Mouse (Mus musculus): Measurements from ENCODE around the gene Il1r2. TPM values are rescaled to one million over a fixed set of nuclear protein-coding genes. Genes with fewer than 3 reads are reported as not detected.
A peak's percentile ranks its signal among the peaks of the same experiment; 100 is the strongest.

The Il1r2 gene
- polyA plus RNA-seq, 1 experiment from 2014 or later, result 1.6 TPM

- Histone ChIP-seq H3K9ac (no peak overlapping the region), H3K9me3 (no peaks in the 10 kb centered on the region), H3K4me1 (no peaks in the 10 kb centered on the region), H3K27me3 (no peaks in the 10 kb centered on the region; the same call in 1 of the 2 replicates), H3K27ac (no peak overlapping the region), H3K4me3 (no peak overlapping the region), H3K36me3 (no peaks in the 10 kb centered on the region), H3K4me2 (replicated peaks) (no peak overlapping the region)
- WGBS, result 85% methylated on average over 8 of the region's 8 CpGs
- ATAC-seq (ENCODE audit: low FRiP score, low read depth), result no peak
These were observed 9.4 kb upstream of the Il1r2 start for GRCm38 (mm10) chr1:40064508-40064907.

DNA sequence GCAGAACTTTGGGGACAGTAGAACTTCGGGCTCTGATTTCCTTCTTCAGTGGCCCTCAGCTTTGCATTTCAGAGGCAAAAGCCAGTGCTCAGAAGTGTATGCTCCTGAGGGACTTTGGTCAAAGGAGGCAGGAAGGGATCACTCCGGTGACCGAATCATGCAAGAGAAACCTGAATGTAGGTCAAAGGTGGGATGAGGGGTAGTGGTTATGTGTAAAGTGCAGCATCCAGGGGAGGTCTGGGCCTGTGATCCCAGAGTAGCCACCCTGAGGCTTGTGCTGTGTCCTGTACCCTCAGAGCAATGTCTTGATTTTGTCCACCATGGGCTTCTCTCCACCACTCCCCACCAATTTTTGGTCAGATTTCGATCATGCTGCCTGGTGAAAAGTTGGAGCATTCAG lies 1.3 kb upstream of the Il1r2 start:
- no peak overlapping the region for H3K27ac ChIP-seq
- no peaks in the 10 kb centered on the region for H3K36me3 ChIP-seq
- no peaks in the 10 kb centered on the region for H3K4me1 ChIP-seq
- no peak for ATAC-seq (ENCODE audit: low FRiP score, low read depth)
- H3K4me3 ChIP-seq, result no peak overlapping the region
- no peak overlapping the region for H3K9ac ChIP-seq
- H3K4me2 ChIP-seq (replicated peaks), result no peak overlapping the region
- H3K27me3 ChIP-seq, result no peaks in the 10 kb centered on the region
- WGBS, result 74% methylated on average over 4 of the region's 4 CpGs
- no peaks in the 10 kb centered on the region for H3K9me3 ChIP-seq

DNA sequence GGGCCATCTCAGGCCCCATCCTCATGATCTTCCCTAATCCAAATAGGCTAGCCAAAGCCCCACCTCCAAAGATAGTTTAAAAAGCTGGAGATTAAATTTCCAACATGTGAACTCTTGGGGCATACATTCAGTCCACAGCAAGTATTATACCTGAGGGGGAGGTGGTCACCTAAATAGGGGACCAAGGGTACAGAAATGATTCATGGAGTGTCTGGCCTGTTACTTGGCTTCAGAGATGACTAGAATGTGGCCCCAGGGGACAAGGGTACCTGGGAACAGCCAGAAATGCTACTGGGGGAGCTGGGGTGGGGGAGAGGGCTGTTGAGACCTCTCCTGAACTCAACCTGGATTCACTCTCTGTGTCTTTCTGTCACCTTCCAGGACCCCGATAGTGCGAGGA lies 3.4 kb downstream of the Il1r2 start:
- H3K4me2 ChIP-seq (replicated peaks), result no peak overlapping the region
- no peak for ATAC-seq (ENCODE audit: low FRiP score, low read depth)
- no peak overlapping the region for H3K27ac ChIP-seq
- no peak overlapping the region for H3K4me3 ChIP-seq
- no peak overlapping the region for H3K9ac ChIP-seq
- no peaks in the 10 kb centered on the region for H3K4me1 ChIP-seq
- H3K27me3 ChIP-seq, result no peaks in the 10 kb centered on the region
- H3K36me3 ChIP-seq, result no peaks in the 10 kb centered on the region
- H3K9me3 ChIP-seq, result no peaks in the 10 kb centered on the region
- WGBS, result 83% methylated on average over 2 of the region's 2 CpGs

- Histone ChIP-seq H3K27ac (no peak overlapping the region), H3K4me3 (no peak overlapping the region), H3K9me3 (no peaks in the 10 kb centered on the region), H3K27me3 (peaks cover 8% of the 10 kb centered on the region; the same call in 1 of the 2 replicates), H3K9ac (no peak overlapping the region), H3K4me2 (replicated peaks) (no peak overlapping the region), H3K36me3 (no peaks in the 10 kb centered on the region), H3K4me1 (peaks cover 4% of the 10 kb centered on the region)
- ATAC-seq (ENCODE audit: low FRiP score, low read depth), result no peak
- 51% methylated on average over 2 of the region's 2 CpGs for WGBS
These were observed 7.2 kb downstream of the Il1r2 start for GRCm38 (mm10) chr1:40081041-40081440.

- WGBS, result 52% methylated on average over 3 of the region's 3 CpGs
- Histone ChIP-seq H3K9me3 (no peaks in the 10 kb centered on the region), H3K4me1 (peaks cover 6% of the 10 kb centered on the region), H3K27me3 (peaks cover 11% of the 10 kb centered on the region; the same call in 1 of the 2 replicates), H3K4me2 (replicated peaks) (no peak overlapping the region), H3K9ac (no peak overlapping the region), H3K4me3 (no peak overlapping the region), H3K27ac (no peak overlapping the region), H3K36me3 (no peaks in the 10 kb centered on the region)
- ATAC-seq (ENCODE audit: low FRiP score, low read depth), result no peak
These were observed 10.5 kb downstream of the Il1r2 start for GRCm38 (mm10) chr1:40084386-40084785.

GRCm38 (mm10) chr1:40085403-40086182 lies 11.7 kb downstream of the Il1r2 start:
- 4% methylated on average over 25 of the region's 25 CpGs for WGBS
- peaks cover 11% of the 10 kb centered on the region; the same call in 1 of the 2 replicates for H3K27me3 ChIP-seq
- H3K27ac ChIP-seq, result no peak overlapping the region
- no peaks in the 10 kb centered on the region for H3K36me3 ChIP-seq
- H3K9ac ChIP-seq, result peak overlapping the region; percentile 20
- H3K4me2 ChIP-seq (replicated peaks), result peak overlapping the region; percentile 72
- peak; percentile 75 for ATAC-seq (ENCODE audit: low FRiP score, low read depth)
- H3K4me1 ChIP-seq, result peaks cover 6% of the 10 kb centered on the region
- H3K4me3 ChIP-seq, result peak overlapping the region; percentile 44
- no peaks in the 10 kb centered on the region for H3K9me3 ChIP-seq

GRCm38 (mm10) chr1:40091160-40091559 lies 17.3 kb downstream of the Il1r2 start:
- Histone ChIP-seq H3K27ac (no peak overlapping the region), H3K9ac (no peak overlapping the region), H3K36me3 (no peaks in the 10 kb centered on the region), H3K27me3 (peaks cover 4% of the 10 kb centered on the region; the same call in 1 of the 2 replicates), H3K4me1 (peaks cover under 1% of the 10 kb centered on the region), H3K9me3 (no peaks in the 10 kb centered on the region), H3K4me3 (no peak overlapping the region), H3K4me2 (replicated peaks) (no peak overlapping the region)
- no peak for ATAC-seq (ENCODE audit: low FRiP score, low read depth)
- WGBS, result 85% methylated on average over 9 of the region's 9 CpGs

GRCm38 (mm10) chr1:40092541-40092940 lies 18.7 kb downstream of the Il1r2 start:
- Histone ChIP-seq H3K27ac (no peak overlapping the region), H3K36me3 (no peaks in the 10 kb centered on the region), H3K4me3 (no peak overlapping the region), H3K9ac (no peak overlapping the region), H3K9me3 (no peaks in the 10 kb centered on the region), H3K4me1 (no peaks in the 10 kb centered on the region), H3K4me2 (replicated peaks) (no peak overlapping the region), H3K27me3 (no peaks in the 10 kb centered on the region)
- WGBS, result 68% methylated on average over 6 of the region's 6 CpGs
- ATAC-seq (ENCODE audit: low FRiP score, low read depth), result no peak

DNA sequence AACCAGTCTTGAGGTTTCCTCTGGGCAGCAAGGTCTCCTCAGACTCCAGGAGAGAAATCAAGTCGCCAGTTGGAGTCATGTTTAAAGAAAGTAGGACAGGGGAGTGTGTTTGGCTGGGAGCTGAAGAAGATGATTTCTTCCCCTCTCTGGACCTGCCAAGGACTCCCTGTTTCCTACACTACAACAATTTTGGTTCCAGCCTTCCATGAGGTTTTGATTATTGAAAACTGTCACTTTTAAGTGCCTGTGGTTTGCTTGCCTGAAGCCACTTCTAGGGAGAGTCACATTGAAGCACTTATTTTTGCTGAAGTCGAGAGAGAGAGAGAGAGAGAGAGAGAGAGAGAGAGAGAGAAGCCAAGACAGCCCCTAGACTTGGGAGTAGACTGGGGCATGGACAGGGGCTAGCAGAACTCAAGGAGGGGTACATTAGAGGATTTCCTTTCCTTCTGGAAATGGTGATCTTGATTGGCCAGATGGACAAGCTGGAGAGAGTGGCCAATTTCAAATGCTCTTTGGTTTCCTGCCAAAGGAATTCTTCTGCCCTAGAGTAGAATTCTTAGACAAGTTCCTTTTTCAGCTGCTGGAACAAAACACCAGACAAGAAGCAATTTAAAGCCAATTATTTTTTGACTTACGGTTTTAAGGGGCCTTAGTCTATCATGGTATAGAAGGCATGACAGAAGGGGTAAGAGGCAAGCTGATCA lies 20.9 kb downstream of the Il1r2 start:
- no peak for ATAC-seq (ENCODE audit: low FRiP score, low read depth)
- H3K36me3 ChIP-seq, result no peaks in the 10 kb centered on the region
- no peaks in the 10 kb centered on the region for H3K4me1 ChIP-seq
- no peaks in the 10 kb centered on the region for H3K9me3 ChIP-seq
- WGBS, result 47% methylated on average over 3 of the region's 3 CpGs
- no peak overlapping the region for H3K4me3 ChIP-seq
- H3K4me2 ChIP-seq (replicated peaks), result no peak overlapping the region
- H3K27me3 ChIP-seq, result no peaks in the 10 kb centered on the region
- H3K27ac ChIP-seq, result no peak overlapping the region
- H3K9ac ChIP-seq, result no peak overlapping the region

DNA sequence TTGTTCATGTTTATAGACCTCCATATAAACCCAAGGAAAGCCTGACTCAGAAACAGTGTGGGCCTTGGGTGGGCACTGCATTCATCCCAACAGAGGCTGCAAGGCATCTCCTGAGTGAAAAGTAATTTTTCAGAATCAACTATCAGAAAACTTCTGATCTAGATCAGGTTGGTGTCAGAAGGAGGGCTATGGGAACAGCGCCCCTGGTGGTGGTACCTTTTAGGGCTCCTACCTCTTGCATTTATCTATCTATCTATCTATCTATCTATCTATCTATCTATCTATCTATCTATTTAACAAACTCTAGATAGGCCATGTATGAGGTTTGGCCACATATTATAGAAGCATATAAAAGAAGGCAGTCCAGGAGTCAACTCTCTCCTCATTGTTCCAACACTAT lies 21.7 kb downstream of the Il1r2 start:
- no peak for ATAC-seq (ENCODE audit: low FRiP score, low read depth)
- H3K9ac ChIP-seq, result no peak overlapping the region
- WGBS, result 19% methylated on average over 1 of the region's 1 CpGs

DNA sequence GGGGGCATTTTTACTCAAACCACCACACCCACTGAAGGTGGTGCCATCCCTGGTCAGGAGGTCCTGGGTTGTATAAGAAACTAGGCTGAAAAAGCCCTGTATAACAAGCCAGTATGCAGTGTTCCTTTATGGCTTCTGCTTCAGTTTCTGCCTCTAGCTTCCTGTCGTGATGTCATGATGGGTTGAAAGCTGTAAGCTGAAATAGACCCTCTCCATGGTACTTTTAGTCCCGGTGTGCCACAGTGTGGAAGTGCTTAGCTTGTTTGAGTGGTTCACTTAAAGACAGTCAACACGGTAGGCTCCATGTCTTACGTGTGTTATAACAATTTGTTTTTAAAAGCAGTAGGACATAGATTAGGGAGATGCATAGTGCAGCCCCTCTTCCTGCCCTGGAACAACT lies 32.4 kb downstream of the Il1r2 start:
- H3K4me2 ChIP-seq (replicated peaks), result no peak overlapping the region
- H3K9ac ChIP-seq, result no peak overlapping the region
- WGBS, result 60% methylated on average over 4 of the region's 4 CpGs
- H3K9me3 ChIP-seq, result no peaks in the 10 kb centered on the region
- 0 out of 2 replicates have a peak, but pooled peaks cover 16% of the 10 kb centered on the region for H3K4me1 ChIP-seq
- no peaks in the 10 kb centered on the region for H3K36me3 ChIP-seq
- H3K27ac ChIP-seq, result no peak overlapping the region
- no peaks in the 10 kb centered on the region for H3K27me3 ChIP-seq
- ATAC-seq (ENCODE audit: low FRiP score, low read depth), result peak; percentile 33; the same call in 1 of the 2 replicates
- no peak overlapping the region for H3K4me3 ChIP-seq

More for the DNA sequence above, 21.7 kb downstream of the Il1r2 start:
- Histone ChIP-seq H3K27ac (no peak overlapping the region), H3K27me3 (no peaks in the 10 kb centered on the region), H3K9me3 (no peaks in the 10 kb centered on the region), H3K4me2 (replicated peaks) (no peak overlapping the region), H3K4me1 (no peaks in the 10 kb centered on the region), H3K36me3 (no peaks in the 10 kb centered on the region), H3K4me3 (no peak overlapping the region)

DNA sequence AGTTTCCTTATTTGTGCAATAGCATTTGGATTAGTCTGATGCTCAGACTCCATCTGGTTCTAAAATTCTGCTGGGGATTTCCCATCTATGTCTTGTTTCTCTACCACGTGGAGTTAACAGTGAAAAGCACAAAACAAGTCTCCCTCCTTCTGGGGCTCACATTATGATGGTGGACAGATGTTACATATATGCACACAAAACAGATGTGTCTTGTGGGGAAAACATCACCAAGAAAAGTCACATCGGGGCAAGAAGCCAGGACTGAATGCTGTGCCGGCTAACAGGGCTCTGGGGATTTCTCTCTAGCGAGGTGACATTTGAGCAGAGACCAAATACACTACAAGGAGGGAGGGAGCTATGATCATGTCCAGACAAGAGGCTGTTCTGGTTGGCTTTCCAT lies 32.8 kb downstream of the Il1r2 start:
- H3K9ac ChIP-seq, result no peak overlapping the region
- no peaks in the 10 kb centered on the region for H3K27me3 ChIP-seq
- no peak overlapping the region for H3K27ac ChIP-seq
- peak; percentile 57; the same call in 1 of the 2 replicates for ATAC-seq (ENCODE audit: low FRiP score, low read depth)
- H3K4me2 ChIP-seq (replicated peaks), result no peak overlapping the region
- H3K4me3 ChIP-seq, result no peak overlapping the region
- H3K4me1 ChIP-seq, result 0 out of 2 replicates have a peak, but pooled peaks cover 15% of the 10 kb centered on the region
- no peaks in the 10 kb centered on the region for H3K36me3 ChIP-seq
- H3K9me3 ChIP-seq, result no peaks in the 10 kb centered on the region
- WGBS, result 42% methylated on average over 4 of the region's 4 CpGs

Data from limb, embryonic 13.5 days (tissue).